Mouse (Mus musculus) cerebellum, postnatal 4 days (tissue): ENCODE measurements around the gene Ust.
"Not testable (repeated sequence)": the region's sequence is repeated elsewhere in the genome, so short reads cannot be mapped to it uniquely, and the experiment has no call there.

Experiments used
- DNase-seq, 2 experiments: peaks; one replicate each; pipeline ENCODE4 v3.0.0; 2022; ENCODE audit warnings: low spot score in 2 of 2, mixed read lengths in 1 of 2

Ust gene

DNA sequence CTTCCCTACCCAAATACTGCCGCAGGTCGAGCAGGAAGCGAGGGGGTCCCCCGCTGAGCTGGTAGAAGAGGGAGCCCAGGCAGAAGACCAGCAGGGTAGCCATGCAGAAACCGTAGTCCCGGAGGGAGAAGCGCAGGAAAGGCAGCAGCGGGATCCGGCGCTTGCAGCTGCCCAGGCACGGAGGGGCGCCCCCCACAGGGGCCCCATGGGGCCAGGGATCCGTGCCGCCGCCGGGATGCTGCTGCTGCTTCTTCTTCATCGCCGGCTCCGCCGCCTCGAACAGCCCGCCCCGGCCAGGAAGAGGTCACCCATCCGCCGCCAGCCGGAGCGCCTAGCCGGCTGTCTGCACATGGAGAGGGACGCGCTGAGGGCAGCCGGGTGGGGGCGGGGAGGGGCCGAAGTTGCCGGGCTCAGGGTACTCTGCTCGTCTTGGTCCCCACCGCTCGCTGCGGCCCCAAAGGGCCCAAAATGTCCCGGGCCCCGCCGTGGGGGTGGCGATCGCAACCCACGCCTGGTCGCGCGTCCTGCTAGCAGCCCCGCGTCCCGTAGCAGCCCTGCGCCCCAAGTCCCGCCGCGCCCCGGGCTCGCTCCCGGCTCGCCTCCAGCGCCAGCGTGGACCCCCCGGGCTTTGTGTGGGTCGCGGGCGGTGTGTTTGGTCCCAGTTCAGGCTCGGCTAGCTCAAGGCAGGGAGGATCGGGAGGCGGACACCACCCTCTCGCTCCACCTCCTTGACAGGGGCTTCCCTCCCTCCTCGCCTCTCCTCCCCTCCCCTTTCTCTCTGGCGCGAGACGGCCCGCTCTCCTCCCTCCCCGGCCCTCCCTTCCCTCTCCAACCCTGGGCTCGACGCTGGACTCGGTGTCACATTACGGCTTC is at the start of gene Ust:
Gene Ust (minus strand): TSS at position 685 of the 873 bp plus-strand sequence.
- peak in 1 of 2 experiments; percentile 63 for DNase-seq

DNA sequence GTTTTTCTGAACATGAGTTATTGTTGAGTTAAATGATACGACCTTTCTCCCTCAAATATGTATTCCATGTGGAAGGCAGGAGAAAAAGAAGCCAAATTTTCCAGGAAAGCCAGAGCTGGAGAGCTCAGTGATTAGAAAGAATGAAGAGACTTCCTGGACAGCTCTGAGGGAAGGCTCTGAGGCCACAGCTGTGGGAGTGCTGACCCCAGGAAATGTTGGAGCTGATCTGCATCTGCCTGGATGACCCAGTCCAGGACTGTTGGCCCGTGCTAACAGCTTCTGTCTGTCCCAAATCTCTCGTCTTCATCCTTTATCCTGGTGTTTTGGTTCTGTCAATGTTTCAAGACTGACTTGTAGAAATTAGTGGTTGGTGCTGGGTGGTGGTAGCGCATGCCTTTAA is 42.7 kb upstream of the Ust start:
- no peak for DNase-seq

DNA sequence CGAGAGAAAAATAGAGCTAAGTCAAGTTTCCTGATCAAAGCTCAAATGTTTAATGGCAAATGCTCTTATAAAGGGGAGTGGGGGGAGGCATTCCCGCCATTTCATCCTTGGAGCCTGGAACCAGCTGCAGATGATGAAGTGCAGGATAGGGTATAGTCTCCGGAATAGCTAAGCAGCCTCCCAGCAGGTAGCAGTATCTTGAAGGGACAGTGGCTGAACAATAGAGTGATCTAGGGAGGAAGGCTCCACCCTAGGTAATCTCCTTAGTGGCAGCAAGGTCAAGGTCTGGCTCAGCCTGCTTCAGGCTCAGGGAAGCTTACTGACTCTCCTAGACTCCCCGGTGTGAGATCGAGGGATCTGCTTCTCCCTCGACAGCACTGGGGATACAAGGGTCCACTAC is 40.9 kb upstream of the Ust start:
- DNase-seq: not testable (repeated sequence)

DNA sequence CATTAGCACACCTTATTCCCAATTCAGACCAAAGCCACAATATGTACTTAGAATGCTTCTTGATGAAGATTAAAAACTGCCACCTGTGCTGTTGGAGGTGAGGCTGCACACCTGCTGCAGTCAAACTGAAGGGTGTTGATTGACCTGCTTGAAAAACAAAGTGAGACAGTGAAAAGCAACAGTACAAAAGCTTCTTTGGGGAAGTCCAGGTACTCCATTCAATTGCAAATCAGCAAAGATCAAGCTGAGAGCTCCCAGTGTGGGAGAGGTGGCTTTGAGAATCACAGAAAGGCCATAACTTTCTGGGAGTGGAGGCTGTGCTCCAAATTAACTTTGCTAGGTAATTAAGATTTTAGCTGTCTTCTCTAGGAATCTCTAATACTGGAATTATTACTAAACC is 33.6 kb upstream of the Ust start:
- not testable (repeated sequence) for DNase-seq

DNA sequence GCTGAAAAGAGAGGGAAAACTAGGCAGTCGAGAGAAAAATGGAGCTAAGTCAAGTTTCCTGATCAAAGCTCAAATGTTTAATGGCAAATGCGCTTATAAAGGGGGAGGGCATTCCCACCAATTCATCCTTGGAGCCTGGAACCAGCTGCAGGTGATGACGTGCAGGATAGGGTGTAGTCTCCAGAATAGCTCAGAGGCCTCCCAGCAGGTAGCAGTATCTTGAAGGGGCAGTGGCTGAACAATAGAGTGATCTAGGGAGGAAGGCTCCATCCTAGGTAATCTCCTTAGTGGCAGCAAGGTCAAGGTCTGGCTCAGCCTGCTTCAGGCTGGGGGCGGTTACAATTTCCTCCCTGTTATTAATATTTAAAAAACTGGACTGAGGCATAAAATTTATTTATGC is 33.0 kb upstream of the Ust start:
- DNase-seq: not testable (repeated sequence)

DNA sequence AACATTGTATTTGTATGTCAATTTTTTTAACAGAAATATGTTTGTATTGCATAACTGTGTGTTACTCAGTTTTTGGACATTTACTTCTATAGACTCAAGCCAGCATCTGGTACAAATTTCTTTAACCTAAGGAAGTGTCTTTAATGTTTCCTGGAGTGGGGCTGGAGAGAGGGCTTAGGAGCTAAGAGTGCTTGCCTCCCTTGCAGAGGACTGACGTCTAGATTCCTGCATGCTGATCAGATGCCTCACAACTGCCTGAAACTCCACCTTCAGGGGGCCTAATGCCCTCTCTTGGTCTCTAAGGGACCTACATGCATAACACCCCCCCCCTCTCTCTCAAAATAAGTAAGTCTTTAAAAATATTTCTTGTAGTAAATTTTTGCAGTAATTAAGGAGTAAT is 22.9 kb upstream of the Ust start:
- DNase-seq: no peak

DNA sequence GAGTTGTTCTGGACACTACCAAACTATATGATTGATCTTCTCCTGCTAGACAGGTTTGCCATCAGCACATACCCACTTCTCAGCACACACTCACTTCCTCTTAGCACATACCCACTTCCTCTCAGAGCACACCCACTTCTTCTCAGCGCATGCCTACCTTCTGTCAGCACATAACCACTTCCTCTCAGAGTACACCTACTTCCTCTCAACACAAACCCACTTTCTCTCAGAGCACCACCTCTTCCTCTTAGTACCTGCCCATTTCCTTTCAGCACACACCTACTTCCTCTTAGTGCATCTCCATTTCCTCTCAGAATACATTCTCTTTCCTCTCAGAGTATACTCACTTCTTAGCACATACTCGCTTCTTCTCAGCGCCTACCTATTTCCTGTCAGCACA is 16.8 kb upstream of the Ust start:
- no peak for DNase-seq

DNA sequence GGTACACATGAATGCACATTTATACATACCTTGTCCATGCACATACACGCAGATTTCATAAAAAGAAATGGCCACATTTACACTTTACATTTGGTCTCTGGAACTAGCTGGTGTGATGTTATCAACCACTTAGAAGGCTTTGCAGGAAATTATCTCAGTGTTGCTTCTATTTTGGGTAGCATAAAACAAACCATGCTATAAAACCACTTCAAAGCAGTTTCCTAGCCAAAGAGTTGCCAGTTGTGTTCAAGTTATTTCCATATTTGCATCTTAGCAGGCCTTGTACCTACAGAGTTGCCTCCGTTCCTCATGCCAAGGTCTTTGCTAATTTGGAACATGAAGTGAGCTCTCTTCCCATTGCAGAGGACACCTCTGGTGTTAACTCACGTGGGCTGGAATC is 13.0 kb upstream of the Ust start:
- no peak for DNase-seq

DNA sequence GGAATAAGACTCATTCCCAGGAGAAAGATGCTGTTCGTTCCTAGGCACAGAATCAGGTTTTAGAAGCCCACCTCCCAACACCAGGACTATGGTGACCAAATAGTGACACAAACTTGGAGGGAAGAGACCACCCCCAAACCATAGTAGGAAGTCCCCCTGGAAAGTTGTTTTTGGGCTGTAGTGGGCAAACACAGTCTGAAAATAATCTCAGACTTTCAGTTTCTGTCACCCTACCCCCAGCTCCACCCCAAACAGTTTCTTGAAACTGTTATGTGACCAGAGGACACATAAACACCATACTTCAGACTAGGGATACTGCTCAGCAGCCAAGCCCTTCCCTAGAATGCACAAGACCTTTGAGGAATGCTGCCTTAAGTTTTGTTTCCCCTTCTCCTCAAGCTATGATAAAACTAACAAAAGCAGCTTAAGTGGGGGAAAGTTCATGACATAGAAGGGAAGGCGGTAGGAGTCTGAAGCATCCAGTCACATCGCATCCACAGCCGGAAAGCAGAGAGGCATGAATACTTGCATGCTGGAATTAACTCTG is 12.0 kb upstream of the Ust start:
- DNase-seq: no peak

DNA sequence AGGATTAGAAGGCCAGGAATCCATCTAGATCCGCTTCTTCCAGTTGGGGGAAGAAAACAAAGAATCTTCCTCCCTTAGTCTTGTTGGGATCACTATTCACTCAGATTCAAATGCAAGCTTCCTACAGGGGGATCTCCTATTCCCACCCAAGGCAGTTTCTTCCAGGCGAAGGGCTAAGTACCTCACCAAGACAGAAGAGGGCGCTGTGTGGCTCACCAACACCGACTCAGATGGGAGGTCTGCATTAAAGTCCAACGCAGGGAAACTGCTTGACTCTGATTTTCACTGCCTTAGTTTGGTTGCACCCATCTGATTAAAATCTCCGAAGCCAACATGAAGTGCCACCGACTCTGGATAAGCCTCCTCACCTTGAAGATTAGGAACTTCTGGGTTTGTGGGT is 10.5 kb upstream of the Ust start:
- DNase-seq: peak; percentile 31 to 34

DNA sequence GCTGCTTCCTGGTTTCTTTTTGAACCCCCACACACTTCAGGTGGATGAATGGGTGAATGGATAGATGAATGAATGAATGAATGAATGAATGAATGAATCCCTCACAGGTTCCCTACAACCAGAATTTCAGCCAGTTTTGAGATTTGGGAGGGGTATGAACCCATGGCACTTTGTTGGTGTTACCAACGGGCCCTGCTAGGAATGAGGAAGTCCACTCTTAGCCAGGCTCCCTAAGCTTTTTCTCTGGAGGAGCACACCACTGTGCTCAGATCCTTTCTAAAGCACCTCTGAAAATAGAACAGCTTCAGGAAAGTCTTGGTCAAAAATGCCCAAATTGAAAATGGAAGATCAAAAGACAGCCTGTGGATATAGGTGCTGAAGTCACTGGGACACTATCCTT is 6.7 kb upstream of the Ust start:
- DNase-seq: no peak

DNA sequence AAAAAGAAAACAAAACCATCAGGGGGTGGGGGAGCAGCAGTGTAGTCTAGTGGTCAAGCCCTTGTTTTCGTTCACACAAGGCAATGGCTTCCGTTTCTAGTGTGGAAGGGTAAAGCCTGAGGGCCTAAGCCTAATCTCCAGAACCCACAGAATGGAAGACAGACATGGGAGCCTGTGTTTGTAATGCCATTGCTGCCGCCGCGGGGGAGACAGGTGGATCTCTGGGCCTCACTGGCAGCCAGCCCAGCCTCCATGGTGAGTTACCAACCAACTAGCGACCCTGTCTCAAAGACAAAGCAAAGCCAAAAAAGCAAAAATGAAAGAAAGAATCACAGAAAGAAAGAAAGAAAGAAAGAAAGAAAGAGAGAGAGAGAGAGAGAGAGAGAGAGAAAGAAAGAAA is 2.9 kb upstream of the Ust start:
- no peak for DNase-seq

DNA sequence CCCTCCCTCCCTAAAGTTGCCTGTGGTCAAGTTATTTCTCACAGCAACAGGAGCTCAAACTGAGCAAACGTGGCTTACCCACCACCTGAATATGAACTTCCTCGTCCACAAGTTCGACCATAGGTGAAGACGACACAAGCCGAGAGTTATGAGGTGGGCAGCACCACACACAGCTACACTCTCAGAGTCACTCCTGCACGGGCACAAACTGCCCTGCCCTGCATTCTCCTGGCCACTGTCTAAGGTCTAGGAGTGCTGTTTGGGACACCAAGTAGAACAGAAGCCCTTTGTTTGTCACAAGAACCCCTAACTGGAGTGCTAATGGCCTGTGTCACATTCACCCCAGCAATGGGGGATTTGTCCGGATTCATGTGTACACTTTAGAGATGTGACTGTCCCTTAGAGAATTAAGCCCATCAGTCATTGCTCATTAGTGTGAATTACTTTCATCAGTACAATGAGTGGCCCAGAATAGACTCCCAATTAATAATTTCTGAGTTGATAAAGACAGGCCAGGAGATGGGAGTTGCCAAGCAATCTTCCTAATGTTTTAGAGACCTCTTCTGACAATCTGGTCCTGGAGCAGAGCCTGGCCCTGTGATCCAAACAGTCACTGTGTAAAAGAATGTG is 2.3 kb upstream of the Ust start:
- DNase-seq: no peak

DNA sequence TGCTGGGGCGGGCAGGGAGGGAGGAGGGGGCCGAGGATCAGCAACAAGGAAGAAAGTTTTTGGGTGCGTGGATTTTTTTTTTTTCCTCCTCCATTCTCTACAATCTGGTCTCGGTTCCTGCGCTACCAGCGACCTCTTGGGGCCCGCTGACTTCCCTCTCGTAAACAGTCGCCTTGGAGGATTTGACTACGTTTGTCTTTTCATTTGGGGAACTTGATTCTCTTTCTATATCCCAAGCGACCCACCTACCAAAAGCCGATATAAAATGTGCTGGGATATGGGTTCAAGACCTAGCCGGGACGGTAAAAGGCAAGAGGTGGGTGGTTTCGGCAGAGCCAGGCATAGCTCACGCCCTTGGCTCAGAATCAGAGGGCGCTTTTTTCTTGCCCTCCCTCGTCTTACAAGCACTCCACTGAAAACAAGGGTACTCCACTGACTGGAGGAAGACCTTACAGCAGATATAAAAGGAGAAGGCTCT is 428 bp upstream of the Ust start:
- no peak for DNase-seq

DNA sequence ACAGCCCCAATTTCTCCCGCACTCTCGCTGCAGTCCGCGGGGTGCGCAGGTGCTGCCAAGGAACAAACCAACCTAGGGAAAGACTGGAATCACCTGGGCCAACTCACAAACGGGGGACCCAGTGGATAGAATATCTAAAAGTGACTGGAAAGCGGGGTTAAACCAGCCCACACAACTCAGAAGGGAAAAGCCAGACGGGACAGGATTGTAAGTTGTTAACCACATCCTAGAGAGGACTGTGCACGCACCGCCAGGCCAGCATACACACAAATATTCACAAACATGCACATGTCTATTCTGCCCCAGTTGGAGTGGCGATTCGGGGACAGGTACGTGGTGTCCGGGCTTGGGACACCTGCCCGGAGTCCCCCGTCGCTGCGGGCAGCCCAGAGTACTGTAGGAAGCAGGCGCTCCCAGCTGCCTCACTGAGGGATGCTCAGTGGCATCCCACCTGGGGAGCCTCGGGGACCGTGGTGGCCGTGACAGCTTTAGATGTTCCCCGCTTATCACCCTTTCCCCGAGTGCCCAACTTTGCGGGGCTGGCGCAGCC is 959 bp downstream of the Ust start:
- peak in 1 of 2 experiments; percentile 20 for DNase-seq

DNA sequence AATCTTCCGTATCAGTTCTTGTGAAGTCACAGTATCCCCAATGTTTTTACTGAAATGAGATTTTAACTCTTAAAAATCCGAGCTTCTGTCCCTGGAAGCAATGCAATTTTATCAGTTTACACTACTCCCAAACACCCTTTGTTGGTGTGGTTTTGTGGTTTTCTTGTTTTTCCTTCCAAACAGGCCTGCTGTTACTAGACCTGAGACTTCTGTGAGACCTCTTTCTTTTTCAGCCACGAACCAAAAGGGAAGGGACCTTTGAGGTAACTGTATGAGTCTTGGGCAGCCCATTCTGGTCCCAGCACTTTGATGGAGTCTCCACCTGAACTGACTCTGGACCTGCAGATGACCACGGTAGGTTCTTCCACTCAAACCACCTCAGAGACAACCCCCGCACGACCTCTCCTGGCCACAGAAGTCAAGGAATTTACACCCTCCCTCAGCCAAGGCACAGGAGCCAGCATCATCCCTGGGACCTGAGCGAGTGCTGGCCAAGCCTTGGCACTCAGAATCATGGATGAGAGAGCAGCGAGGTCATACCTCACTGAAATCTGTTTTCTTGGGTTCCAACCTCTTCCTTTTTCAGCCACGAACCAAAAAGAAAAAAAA is 1.6 kb downstream of the Ust start:
- peak in 1 of 2 experiments; percentile 18 for DNase-seq

DNA sequence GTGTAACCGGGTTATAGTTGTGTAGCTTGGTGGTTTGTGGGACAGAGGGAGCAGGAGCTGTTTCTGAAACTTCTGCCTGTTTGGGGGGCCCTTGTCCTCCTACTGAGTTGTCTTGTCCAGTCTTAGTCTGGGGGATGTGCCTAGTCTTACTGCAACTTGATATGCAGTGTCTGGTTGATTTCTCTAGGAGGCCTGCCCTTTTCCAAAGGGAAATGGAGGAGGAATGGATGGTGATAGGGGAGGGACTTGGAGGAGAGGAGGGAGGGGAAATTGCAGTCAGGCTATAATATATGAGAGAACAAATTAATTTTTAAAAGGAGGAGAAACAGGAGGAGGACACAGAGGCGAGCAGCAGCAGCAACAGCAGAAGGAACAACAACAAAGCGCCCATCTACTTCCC is 4.9 kb downstream of the Ust start:
- no peak for DNase-seq

DNA sequence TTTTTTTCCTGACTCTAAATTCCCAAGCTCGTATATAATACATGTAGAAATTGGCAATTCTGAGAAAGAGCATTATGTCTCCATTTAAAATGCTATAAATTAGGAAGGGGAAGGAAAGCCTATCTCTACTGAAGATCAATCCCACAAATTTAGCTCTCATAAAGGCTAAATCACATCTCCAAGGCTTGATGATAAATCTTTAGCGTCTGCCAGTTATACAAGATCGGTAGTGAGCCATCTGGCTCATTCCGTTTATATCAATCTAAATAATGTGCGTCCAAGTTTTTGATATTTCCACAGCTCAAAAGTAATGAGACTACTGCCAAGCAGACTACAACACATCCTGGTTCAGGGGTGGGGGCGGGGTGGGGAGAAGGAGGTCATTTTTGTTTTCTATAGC is 6.4 kb downstream of the Ust start:
- no peak for DNase-seq

DNA sequence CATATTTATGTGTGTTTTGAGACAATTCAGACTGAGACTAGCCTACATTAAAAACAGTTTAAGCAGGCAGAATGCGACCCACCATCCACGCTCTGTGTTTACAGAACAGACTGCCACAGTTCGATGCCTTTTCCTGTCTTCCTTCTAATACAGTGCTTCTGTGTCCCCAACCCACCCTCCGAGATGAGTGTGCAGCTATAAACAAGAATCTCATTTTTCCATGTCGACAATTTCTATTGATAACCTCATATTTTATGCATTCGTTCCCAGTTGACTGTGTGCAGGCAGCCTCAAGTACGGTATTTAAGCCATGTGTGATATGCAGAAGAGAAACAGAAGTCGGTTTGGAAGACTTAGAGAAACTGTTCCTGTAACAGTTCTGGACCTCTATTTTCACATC is 6.9 kb downstream of the Ust start:
- no peak for DNase-seq

DNA sequence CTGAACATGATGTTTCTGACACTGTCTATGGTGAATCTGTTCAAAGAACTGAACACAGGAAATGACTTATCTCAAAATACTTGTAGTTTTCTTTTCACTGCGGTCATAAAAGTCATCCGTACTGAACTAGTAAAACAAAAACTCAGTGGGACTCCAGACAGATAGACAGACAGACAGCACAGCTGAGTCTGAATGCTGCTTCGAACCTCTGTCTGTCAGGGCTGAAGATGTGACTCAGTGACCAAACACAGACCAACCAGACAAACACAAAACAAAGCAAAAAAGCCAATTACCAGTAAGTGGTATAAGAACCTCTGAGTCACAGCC is 12.4 kb downstream of the Ust start:
- no peak for DNase-seq

DNA sequence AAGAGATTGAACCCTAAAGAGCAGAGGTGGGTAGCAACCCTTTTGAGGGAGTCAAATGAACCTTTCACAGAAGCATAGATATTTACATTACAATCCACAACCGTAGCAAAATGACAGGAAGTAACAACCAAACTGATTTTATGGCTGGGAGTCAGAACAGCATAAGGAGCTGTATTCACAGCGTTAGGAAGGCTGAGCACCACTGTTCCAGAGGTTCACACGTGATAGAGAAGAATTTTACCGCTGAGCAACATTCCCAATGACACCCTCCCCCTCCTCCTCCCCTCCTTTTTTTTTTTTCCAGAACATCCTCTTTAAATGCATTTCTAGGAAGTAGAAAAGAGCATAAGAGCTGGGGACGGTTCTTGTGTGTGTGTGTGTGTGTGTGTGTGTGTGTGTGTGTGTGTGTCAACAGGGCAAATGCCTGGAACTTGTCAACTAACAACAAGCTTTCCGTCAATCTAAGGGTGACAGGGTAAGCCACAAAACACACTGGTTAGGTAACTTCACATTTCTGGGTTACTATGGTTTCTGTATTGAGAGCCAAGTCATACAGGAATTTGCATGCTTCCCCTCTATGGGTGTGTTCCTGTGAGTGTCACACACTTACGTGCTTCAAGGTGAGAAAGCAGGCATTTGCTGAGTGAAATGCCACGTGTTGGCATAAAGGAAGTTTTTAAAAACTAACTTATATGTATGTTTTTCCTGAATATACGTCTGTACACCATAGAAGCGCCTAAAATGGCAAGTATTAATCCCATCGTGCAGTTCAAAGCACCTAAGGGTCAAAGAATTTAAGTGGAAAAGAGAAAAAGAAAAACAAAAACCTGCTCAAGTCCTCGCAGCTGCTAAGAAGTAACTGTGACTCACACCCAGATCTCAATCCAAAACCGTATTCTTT is 13.0 kb downstream of the Ust start:
- no peak for DNase-seq
